Mouse (Mus musculus): ENCODE data around the gene Mfap3l. TPM values are rescaled to one million over a fixed set of nuclear protein-coding genes. Genes with fewer than 3 reads are reported as not detected.

Gene Mfap3l
- polyA plus RNA-seq, 1 experiment from 2014 or later = 34.6 TPM

DNA sequence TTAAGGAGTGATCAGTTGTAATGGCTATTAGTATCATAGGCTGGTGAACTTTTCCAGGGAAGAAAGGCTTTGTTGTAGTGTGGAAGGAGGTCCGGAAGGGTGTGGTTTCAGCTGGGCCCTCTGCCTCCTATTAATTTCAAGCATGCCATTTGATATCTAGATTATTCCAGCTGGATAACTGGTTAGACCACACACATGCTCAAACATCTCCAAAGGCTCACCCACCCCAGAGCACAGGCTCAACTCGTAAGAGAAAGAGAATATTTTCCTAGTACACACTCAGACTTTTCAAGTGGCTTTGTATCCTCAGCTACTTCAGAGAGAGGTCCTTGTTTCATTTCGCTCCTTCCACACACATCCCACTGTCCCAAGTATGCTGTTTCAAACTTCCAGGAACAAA, 4.7 kb upstream of the Mfap3l start:
- ATAC-seq (no peak), DNase-seq (ENCODE audit: low read depth, low spot score) (no peak)
- ChIA-PET CTCF (no interaction called here), POLR2A (no interaction called here)
- no peak for TF ChIP-seq CTCF (IDR thresholded peaks at IDR 0.05)
- no peaks in the 10 kb centered on the region for H3K27me3 ChIP-seq
- in situ Hi-C loops (cut with MboI; ENCODE audit: low pct_unique_long_range_greater_than_20kb) = loop anchor here (25.0 kb wide), 1 partner anchor 884 kb away; no protein-coding TSS in a partner anchor

- CTCF ChIA-PET = no interaction called here
- ATAC-seq (no peak), DNase-seq (ENCODE audit: low read depth, low spot score) (no peak)
- in situ Hi-C loops (cut with MboI; ENCODE audit: low pct_unique_long_range_greater_than_20kb) = loop anchor here (25.0 kb wide), 1 partner anchor 883 kb away; no protein-coding TSS in a partner anchor
- H3K27me3 ChIP-seq = no peaks in the 10 kb centered on the region
- POLR2A ChIA-PET = no interaction called here
- TF ChIP-seq CTCF (IDR thresholded peaks at IDR 0.05) = no peak
These were observed 3.6 kb upstream of the Mfap3l start for GRCm38 (mm10) chr8:60629059-60629458.

DNA sequence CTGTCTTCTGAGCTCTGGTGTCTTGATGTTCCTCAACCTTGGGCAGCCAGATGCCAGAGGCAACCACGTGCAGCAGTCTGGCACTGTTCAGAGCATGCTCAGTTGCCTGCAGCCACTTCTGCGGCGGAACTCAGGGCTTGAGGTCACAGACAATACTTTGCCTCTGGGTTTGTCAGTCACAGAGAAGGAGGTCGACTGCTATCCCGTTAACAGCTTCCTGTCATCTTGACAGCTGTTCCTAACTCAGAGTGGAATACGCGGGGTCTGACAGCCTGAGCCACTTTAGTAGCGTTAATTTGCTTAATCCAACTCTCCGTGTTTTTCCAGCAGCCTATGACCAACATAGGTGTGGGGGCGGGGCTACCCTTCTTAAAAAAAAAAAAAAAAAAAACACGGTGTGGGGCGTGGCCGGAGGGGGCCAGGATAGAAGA, 1.1 kb upstream of the Mfap3l start:
- TF ChIP-seq CTCF (IDR thresholded peaks at IDR 0.05) = no peak
- CTCF ChIA-PET = interaction anchor here (0.7 to 0.8 kb wide), 2 partner anchors 135 to 262 kb away, joined by 3 read pairs; no protein-coding TSS in a partner anchor
- DNase-seq (ENCODE audit: low read depth, low spot score) = no peak
- POLR2A ChIA-PET = interaction anchor here (0.6 to 0.7 kb wide), 3 partner anchors 94 to 1255 kb away, joined by 3 to 5 read pairs (median 4); no protein-coding TSS in a partner anchor
- no peaks in the 10 kb centered on the region for H3K27me3 ChIP-seq
- no peak for ATAC-seq
- in situ Hi-C loops (cut with MboI; ENCODE audit: low pct_unique_long_range_greater_than_20kb) = loop anchor here (25.0 kb wide), 1 partner anchor 881 kb away; no protein-coding TSS in a partner anchor

DNA sequence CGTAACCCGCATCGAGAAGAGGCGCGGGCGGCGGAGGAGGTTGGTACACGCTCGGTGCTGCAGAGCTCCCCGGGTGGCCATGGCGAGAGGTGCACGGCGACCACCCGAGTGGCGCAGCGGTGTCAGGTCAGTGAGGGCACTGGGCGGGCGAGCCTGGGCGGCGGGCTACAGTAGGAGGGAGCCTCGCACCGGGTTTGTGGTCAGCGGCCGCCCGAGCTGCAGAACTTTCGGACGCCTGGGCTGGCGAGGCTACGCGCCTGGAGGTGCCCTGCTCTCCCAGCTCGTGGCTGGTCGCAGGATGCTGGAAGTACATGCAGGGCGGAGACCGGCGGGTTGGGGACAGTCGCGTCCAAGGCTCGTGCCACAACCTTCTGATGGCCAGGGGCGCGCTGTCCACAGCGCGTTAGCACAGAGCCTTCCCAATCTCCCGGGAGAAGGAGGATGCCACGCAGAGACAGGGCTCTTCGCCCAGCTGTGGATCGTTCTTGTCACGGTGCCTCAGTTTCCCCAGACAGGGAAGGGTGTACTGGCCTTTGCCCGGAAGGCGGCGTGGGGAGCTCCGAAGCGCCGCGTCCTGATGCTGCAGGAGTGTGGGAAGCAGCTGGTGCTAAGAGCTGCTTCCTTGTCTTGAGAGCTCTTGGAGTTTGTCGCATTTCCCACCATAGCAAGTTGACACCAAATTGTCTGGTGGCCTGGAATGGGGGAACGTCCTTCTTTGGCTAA, 467 bp downstream of the Mfap3l start:
- in situ Hi-C loops (cut with MboI; ENCODE audit: low pct_unique_long_range_greater_than_20kb) = loop anchor here (25.0 kb wide), 1 partner anchor 879 kb away; no protein-coding TSS in a partner anchor
- POLR2A ChIA-PET = interaction anchor here (0.5 to 1.6 kb wide), 5 partner anchors 17 to 651 kb away, joined by 3 to 4 read pairs (median 3); no protein-coding TSS in a partner anchor
- DNase-seq (ENCODE audit: low read depth, low spot score) = no peak
- CTCF ChIA-PET = interaction anchor here (0.8 to 2.6 kb wide), 13 partner anchors 8 to 283 kb away, joined by 3 to 8 read pairs (median 4); no protein-coding TSS in a partner anchor
- H3K27me3 ChIP-seq = no peaks in the 10 kb centered on the region
- peak; percentile 68 for ATAC-seq
- peak; percentile 44 for TF ChIP-seq CTCF (IDR thresholded peaks at IDR 0.05)

DNA sequence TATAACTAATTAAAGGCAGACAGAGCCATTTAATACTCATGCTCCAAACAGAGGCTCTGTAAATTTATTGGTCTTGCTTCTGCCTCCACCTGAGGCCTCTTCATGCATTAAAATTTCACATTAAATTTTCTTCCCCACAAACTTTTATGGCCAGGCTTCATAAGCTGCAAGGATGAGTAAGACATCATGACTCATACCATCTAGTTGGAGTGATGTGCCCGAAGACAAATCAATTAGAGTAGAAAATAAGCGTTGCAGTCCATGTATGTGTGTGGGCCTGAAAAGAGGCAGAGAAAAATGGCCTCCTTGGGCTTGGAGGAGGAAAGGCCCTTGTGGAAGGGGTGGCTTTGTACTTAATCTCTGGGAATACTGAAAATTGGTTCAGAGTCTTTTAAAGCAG, 2.3 kb downstream of the Mfap3l start:
- no peak for ATAC-seq
- ChIA-PET POLR2A (interaction anchor here (0.9 kb wide), 1 partner anchor 319 kb away, joined by 3 read pairs; no protein-coding TSS in a partner anchor), CTCF (interaction anchor here (1.6 to 2.6 kb wide), 2 partner anchors 10 kb away, joined by 8 read pairs; no protein-coding TSS in a partner anchor)
- H3K27me3 ChIP-seq = no peaks in the 10 kb centered on the region
- TF ChIP-seq CTCF (IDR thresholded peaks at IDR 0.05) = no peak
- in situ Hi-C loops (cut with MboI; ENCODE audit: low pct_unique_long_range_greater_than_20kb) = loop anchor here (25.0 kb wide), 1 partner anchor 877 kb away; no protein-coding TSS in a partner anchor
- no peak for DNase-seq (ENCODE audit: low read depth, low spot score)

DNA sequence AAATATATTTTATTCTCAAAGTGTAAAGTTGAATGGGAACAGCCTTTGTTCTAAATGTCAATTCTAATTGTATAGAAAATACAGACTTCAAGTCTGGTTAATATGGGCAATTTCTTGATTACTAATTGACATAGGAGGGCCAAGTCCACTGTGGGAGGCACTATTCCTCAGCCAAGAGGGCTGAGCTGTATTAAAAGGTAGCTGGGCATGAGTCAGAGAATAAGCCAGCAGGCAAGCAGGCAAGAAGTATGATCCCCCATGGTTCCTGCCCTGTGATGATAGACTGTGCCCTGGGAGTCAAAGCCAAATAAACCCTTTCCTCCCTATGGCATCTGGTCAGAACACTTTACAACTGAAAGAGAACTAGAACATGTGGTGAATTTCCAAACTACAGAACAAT, 3.2 kb downstream of the Mfap3l start:
- in situ Hi-C loops (cut with MboI; ENCODE audit: low pct_unique_long_range_greater_than_20kb) = loop anchor here (25.0 kb wide), 1 partner anchor 876 kb away; no protein-coding TSS in a partner anchor
- H3K27me3 ChIP-seq = no peaks in the 10 kb centered on the region
- TF ChIP-seq CTCF (IDR thresholded peaks at IDR 0.05) = no peak
- DNase-seq (ENCODE audit: low read depth, low spot score) (no peak), ATAC-seq (no peak)
- POLR2A ChIA-PET = no interaction called here
- CTCF ChIA-PET = interaction anchor here (0.7 kb wide), 1 partner anchor 1302 kb away, joined by 3 read pairs; no protein-coding TSS in a partner anchor

- POLR2A ChIA-PET = no interaction called here
- TF ChIP-seq CTCF (IDR thresholded peaks at IDR 0.05) = no peak
- ATAC-seq (no peak), DNase-seq (ENCODE audit: low read depth, low spot score) (no peak)
- CTCF ChIA-PET = interaction anchor here (1.6 kb wide), 1 partner anchor 8 kb away, joined by 3 read pairs; no protein-coding TSS in a partner anchor
- no peaks in the 10 kb centered on the region for H3K27me3 ChIP-seq
- in situ Hi-C loops (cut with MboI; ENCODE audit: low pct_unique_long_range_greater_than_20kb) = loop anchor here (10.0 to 25.0 kb wide), 2 partner anchors 115 to 872 kb away; no protein-coding TSS in a partner anchor
These were observed 7.4 kb downstream of the Mfap3l start for GRCm38 (mm10) chr8:60640046-60640445.

DNA sequence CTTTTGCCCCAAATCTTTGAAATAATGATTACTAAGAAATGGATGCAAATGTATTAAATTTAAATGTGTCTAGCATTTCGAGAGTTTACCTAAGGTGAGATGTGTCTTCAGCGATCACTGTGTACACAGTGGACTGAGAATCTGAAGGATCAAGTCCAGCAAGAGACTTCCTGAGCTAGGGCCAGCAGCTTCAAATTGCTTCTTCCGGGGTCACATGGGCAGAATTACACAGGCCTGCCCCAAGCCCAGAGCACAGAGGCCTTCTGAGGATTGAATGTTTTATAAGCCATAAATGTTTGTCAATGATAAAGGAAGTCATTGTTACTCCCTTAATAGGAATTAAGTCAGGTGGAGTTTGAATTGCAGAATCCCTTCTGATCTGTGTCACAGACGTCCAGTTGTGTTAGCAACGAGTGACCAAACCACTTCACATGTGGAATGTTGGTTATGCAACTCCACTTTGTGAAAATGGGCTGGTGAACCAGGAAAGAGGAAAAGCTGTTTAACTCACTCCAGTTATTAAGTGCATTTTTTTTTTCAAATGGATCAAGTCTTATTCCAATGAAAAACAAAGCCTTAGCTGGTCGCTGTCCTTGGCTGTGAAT, 10.9 kb downstream of the Mfap3l start:
- ChIA-PET CTCF (interaction anchor here (1.6 kb wide), 1 partner anchor 15 kb away, joined by 4 read pairs; no protein-coding TSS in a partner anchor), POLR2A (no interaction called here)
- no peak for TF ChIP-seq CTCF (IDR thresholded peaks at IDR 0.05)
- H3K27me3 ChIP-seq = no peaks in the 10 kb centered on the region
- ATAC-seq (peak; percentile 89), DNase-seq (ENCODE audit: low read depth, low spot score) (no peak)
- in situ Hi-C loops (cut with MboI; ENCODE audit: low pct_unique_long_range_greater_than_20kb) = loop anchor here (10.0 to 25.0 kb wide), 2 partner anchors 111 to 869 kb away; no protein-coding TSS in a partner anchor

DNA sequence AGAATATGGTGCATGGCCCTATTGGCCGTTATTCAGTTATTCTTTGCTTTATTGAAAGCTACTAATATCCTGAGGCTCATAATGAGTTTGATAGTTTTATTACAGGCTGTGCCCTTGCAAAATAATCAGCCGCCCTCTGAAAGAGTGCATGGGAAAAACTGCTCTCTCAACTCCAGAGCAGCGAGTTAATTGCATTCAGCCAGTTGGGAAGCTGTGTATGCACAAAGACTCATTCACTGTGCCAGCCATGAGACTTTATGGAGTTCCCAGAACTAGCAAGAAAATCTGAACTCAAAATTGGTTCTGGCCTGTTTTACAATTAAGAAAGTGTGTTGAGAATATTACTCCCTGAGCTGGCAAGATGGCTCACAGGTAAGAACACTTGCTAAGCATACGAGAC, 12.5 kb downstream of the Mfap3l start:
- no peak for DNase-seq (ENCODE audit: low read depth, low spot score)
- H3K27me3 ChIP-seq = no peaks in the 10 kb centered on the region
- POLR2A ChIA-PET = no interaction called here
- CTCF ChIA-PET = interaction anchor here (1.9 kb wide), 1 partner anchor 12 kb away, joined by 8 read pairs; the partner anchor contains the start of gene Mfap3l
- TF ChIP-seq CTCF (IDR thresholded peaks at IDR 0.05) = no peak
- in situ Hi-C loops (cut with MboI; ENCODE audit: low pct_unique_long_range_greater_than_20kb) = loop anchor here (10.0 to 25.0 kb wide), 2 partner anchors 110 to 867 kb away; no protein-coding TSS in a partner anchor
- ATAC-seq = no peak

DNA sequence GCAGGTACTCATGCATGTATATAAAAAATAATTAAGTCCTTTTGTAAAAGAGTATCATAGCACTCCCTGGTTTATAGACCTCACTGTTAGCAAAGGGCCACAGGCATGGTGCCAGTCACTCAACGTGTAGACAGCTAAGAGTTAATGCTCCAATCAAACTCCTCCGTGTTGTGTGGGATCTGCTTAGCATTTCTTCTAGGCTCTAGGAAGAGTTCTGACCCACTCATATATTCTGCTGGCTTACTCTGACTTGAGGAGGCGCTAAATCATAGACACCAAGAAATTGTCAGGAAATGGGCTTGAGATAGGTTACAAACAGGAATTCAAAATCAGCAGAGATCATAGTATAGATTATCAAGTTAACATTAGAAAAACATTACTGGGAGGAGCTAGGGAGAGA, 13.3 kb downstream of the Mfap3l start:
- ChIA-PET POLR2A (no interaction called here), CTCF (interaction anchor here (1.9 kb wide), 1 partner anchor 12 kb away, joined by 8 read pairs; the partner anchor contains the start of gene Mfap3l)
- no peak for DNase-seq (ENCODE audit: low read depth, low spot score)
- ATAC-seq = no peak
- no peaks in the 10 kb centered on the region for H3K27me3 ChIP-seq
- in situ Hi-C loops (cut with MboI; ENCODE audit: low pct_unique_long_range_greater_than_20kb) = loop anchor here (10.0 to 25.0 kb wide), 2 partner anchors 109 to 866 kb away; no protein-coding TSS in a partner anchor
- TF ChIP-seq CTCF (IDR thresholded peaks at IDR 0.05) = no peak

Data from Patski (cell line).